Mouse (Mus musculus) activated CD4-positive, CD25-positive, alpha-beta regulatory T cell, adult 4 months (primary cell): Measurements from ENCODE around the gene Cdyl2. TPM values are rescaled to one million over a fixed set of nuclear protein-coding genes. Genes with fewer than 3 reads are reported as not detected.

Experiments used
- ATAC-seq: one replicate; pipeline ENCODE4 v1.8.0; 2017
- polyA plus RNA-seq, 2 experiments: library from polyadenylated mRNA; unstranded; fragments of 100-300 nt; shearing (Covaris generic); gene quantifications; one replicate each; pipeline ENCODE4 v1.2.1; 2017

The Cdyl2 gene
- polyA plus RNA-seq, 2 experiments from 2014 or later, result 12.0 to 14.9 TPM

DNA sequence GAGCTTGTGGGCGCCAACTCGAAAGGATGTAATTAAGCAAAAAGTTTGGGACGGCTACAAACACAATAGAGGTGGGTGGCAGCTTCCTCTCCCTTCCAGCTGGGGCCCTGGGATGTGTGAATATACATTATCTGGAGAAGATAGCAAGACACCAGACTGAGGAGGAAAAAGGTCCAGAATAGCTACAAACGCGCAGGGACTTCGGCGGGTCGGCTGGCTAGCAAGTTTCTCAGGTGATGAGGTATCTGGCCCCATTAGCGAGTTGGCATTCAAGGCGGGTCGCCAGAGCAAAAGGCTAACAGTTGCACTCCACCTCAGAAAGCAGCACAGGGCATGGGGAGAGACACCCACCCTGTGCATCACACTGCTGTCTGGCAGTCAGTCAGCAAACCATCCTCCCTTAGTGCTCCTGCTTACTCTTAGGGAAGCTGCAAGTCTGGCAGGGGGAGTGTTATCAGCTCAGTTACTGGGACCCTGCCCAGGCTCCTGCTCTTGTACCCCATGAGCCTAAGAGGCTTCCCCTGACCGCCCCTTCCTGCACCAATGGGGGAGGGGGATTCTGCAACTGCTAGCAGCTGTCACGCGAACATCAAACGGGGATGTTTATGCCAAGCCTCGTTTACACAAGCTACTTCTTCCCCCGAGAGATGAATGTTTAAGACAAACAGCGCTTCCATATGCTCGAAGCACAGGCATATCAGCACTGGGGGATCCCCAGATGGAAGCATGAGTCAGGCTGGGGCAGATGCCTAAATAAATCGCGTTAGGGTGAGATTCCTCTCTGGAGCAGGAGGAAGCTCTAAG lies 111.4 kb downstream of the Cdyl2 start:
- ATAC-seq, result no peak

- ATAC-seq, result no peak
Observed at GRCm38 (mm10) chr8:116619686-116620320, 113.0 kb downstream of the Cdyl2 start.

GRCm38 (mm10) chr8:116619221-116619620 lies 113.6 kb downstream of the Cdyl2 start:
- no peak for ATAC-seq

DNA sequence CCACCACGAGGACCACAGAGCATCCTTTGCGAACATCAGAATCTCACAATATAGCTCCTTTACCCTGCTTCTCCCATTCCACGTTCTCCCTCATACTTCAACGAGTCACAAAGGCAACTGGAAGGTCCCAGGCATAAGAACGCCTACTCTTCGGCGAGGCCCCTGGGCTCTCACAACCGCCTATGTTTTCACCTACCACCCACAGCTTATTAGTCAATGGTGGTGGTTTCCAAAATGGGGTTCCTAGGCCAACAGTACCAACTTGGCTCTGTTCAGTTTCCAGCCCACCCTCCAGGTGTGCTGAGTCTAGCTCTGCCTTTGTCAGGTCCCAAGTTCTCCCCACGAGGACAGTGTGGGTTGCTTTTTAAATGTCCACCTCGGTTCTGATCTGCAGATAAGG lies 114.0 kb downstream of the Cdyl2 start:
- peak; percentile 52 for ATAC-seq

GRCm38 (mm10) chr8:116617891-116618290 lies 114.9 kb downstream of the Cdyl2 start:
- no peak for ATAC-seq

GRCm38 (mm10) chr8:116616369-116616768 lies 116.4 kb downstream of the Cdyl2 start:
- ATAC-seq, result no peak

GRCm38 (mm10) chr8:116614901-116615300 lies 117.9 kb downstream of the Cdyl2 start:
- ATAC-seq, result no peak

DNA sequence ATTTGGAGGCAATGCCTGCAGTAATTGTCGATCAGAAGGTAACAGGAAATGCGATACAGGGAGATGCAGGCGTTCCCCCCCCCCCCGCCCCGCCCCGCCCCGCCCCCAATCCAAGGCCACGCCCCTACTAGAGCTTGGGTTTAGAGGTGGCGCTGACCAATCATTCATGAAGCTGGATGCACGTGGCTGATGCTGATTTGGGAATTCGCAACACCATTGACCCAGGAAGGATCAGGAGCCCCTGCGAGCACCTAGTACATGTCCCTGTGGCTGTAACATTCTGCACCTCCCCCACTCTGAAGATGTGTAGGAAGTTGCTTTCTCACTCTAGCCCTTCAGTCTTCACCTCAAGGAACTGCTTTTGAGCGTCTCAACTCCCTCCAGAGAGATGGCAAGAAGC lies 126.6 kb downstream of the Cdyl2 start:
- ATAC-seq, result no peak

DNA sequence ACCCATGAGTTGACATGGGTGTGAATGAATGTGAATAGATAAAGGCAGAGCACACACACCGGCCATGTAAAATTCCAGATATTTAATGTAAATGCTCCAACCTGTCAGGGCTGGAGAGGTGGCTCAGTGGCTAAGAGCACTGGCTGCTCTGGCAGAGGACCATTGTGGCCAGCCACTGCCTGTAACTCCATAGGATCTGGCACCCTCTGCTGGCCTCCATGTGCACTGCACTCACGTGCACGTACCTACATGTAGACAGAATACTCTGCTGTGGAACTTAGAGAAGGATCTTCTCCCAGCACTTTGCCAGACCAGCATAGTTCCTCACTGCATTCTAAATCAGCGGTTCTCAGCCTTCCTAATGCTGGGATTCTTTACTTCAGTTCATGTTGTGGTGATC lies 130.0 kb downstream of the Cdyl2 start:
- ATAC-seq, result no peak

DNA sequence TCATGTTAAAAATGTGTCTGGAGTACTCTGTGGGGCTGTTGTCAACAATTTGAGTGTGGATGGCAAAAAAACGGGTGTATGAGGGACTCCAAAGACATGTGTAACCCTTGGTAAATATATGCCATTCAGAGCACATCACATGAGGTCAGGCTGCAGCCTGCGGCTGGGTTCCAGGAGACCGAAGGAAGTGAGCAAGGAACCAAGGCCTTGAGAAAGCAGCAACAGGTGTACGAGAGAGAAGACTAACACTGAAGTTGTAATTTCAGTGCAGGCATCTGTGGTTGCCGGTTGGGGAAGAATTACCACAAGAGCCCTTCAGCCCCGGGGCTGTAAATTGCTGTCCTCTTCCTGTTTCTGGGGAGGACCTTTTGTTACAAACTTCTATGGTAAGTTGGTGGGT lies 133.1 kb downstream of the Cdyl2 start:
- ATAC-seq, result no peak

DNA sequence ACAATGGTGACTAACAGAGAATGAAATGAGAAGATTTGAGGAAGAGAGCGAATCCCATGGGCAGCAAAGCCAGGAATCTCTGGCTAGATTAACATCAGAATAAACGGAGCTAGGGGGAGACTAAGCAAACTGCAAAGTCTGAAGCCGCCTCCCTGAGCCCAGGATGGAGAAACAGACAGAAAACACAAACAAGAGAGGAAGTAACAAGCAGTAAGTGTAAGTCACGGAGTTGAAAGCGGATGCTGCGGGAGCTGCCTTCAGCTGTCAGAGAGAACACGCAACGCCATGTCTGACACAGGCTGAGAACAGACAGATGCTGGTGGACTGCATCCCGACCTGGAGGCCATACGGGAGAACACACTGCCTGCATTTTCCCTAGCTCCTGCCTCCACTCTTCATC lies 141.6 kb downstream of the Cdyl2 start:
- peak; percentile 43 for ATAC-seq

GRCm38 (mm10) chr8:116590546-116590945 lies 142.2 kb downstream of the Cdyl2 start:
- ATAC-seq, result peak; percentile 56

DNA sequence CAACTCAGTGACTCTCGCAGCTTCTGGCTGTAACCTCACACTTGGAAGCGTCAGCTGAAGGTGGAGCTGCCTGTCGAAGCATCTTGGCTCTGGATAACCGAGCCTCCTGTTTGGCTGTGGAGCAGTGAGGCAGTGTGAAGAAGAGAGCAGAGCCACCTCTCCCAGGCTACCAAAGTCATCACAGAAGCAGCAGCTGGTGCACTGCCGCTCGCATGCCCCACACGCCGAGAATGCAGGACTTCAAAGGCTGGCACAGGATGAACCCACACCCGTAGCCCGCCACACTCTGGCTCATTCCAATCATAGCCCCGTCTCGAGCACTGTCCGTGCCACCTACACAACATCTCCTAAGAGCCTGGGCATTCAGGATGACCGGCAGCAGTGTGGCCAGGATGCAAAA lies 142.7 kb downstream of the Cdyl2 start:
- peak; percentile 34 for ATAC-seq

GRCm38 (mm10) chr8:116587616-116588468 lies 144.9 kb downstream of the Cdyl2 start:
- peak; percentile 71 for ATAC-seq

GRCm38 (mm10) chr8:116581318-116582019 lies 151.3 kb downstream of the Cdyl2 start:
- ATAC-seq, result no peak

DNA sequence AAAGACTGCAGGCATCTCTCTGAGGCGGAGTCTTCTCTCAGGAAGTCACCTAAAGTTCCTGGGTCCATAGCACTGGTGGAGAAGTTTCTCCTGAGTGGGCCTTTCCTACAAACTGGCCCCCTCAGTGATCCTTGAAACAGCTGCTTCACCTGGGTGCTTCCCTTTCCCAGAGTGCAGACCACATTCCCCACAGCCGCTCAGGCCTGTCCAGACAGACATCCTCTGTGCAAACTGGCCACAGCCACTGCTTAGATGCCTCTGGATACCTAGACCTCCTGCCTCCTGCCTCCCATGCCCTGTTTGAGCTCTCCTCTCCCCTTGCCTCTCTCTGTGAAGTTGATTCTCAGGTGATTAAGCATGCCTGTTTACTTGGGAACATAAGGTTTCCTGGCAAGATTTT lies 156.1 kb downstream of the Cdyl2 start:
- ATAC-seq, result no peak

DNA sequence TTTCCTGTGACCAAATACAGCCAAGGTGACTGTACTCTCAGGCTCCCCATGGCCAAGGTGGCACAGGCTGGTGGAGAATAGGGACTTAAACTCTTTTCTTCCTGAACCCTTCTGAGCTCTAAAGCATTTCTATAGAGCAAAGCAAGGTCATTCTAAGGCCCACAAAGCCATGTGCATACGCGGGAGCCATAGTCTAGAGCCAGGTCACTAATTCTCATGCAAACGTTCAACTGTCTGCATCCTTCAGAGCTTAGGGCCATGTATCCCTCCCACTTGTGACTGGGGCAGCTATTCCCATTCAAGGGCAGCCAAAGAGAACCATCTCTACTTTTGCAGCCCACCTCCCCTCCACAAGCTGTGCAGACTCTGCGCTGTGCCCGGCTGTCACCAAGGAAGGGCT lies 159.7 kb downstream of the Cdyl2 start:
- ATAC-seq, result no peak

- no peak for ATAC-seq
Observed at GRCm38 (mm10) chr8:116552778-116553177, 180.0 kb downstream of the Cdyl2 start.

GRCm38 (mm10) chr8:116552255-116552654 lies 180.5 kb downstream of the Cdyl2 start:
- peak; percentile 58 for ATAC-seq

DNA sequence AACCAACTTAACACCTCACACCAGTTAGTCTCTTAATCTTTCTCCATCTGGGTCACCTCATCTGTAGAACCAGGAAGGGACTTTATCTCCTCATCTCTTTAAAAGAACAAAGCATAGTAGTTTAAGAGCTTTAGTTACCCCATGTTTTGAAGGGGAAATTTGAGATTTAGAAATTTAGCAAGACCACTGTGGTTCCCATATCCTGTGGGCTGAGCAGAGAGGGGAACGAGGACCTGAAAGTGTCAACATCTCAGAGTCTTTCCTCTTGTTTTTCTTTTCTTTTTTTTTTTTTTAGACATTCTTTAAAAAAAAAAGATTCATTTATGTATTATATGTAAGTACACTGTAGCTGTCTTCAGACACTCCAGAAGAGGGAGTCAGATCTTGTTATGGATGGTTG lies 189.4 kb downstream of the Cdyl2 start:
- no peak for ATAC-seq

DNA sequence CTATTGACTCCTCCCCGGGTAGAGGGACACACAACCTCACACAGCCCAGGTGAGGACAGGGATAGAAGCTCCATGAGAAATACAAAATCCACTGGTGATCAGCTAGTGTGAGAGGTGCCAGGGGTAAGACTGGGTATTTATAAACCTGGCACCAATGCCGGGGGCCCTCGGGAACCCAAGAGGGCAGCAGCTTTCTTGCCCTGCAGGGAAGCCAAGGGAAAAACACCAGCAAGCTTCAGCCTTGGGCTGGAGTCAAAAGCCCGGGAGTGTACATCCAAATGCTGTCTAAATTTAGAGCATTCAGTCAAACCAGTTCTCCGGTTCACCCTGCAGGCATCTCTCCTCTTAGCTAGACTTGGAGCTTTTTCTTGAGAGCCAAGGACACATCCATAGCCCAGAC lies 189.9 kb downstream of the Cdyl2 start:
- ATAC-seq, result no peak

DNA sequence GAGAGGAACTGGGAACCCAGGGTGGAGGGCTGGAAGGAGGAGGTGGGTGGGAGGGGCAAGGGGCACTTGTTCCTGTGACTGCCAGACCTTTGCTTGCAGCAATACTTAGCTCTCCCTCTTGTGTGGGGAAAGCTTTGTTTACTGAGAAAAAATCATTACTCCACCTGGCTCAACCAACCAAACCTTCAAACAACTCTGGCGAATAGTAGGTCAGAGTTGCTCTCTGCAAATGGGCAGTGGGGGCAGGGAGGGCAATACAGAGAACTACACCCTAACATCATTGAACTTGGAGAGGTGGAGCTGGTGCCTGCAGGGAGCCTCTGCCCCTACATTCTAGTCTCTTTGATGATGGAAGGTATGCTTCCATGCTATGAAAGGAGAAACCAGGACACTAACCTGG lies 192.7 kb downstream of the Cdyl2 start:
- ATAC-seq, result no peak

DNA sequence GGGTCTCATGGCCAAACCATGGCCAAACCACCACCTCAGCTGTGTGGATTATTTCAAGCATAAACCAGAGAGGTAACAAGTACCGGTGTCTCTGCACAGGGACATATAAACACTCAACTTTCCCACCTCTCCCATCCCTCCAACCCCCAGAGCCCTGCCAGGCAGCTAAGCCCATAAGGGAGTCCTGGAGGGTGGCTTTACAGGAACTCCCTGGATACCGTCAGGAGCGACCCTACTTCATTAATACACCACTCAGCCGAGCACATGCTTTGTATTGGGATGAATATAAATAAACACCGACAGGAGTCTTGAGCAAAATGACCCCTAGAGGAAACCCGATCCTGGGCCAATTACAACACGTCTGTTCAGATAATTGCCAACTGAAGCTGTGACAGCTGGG lies 194.0 kb downstream of the Cdyl2 start:
- ATAC-seq, result no peak
